Mouse (Mus musculus): ENCODE data around the gene Rgl1. TPM values are rescaled to one million over a fixed set of nuclear protein-coding genes. Genes with fewer than 3 reads are reported as not detected.
"Not testable (repeated sequence)": the region's sequence is repeated elsewhere in the genome, so short reads cannot be mapped to it uniquely, and the experiment has no call there.

Rgl1 gene
- polyA plus RNA-seq, 1 experiment from 2014 or later = 21.2 TPM

DNA sequence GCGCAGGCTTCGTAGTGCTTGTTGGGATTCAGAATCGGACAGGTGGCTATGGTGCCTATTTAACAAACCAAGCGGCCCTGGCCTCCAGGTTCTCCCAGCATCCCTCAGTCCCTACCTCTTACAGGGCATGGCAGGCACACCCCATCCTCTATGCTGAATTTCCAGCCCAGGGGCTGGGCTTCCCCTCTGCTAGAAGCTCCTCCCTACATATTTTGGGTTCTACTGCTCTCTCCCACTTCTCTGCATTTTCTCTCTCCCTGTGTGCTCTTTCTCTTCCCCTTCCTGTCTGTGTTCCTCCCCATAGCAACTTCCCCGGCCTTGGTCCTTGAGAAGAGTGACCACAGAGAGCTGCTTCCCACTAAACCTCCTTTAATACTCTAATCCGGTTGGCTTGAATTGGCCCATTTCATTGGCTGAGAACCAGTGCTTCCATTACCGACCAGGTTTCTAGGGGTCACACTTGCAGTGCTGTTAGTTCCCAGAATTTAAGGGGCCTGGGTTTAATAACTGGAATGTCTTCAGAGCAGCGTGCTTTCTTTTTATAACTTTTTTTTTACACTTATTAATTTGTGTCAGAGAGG lies 30.6 kb upstream of the Rgl1 start:
- no peaks in the 10 kb centered on the region for H3K9me3 ChIP-seq
- H3K4me2 ChIP-seq (replicated peaks) = no peak overlapping the region
- no peak overlapping the region for H3K9ac ChIP-seq (replicated peaks)
- no peaks in the 10 kb centered on the region for H3K27me3 ChIP-seq
- 81% methylated on average over 8 of the region's 8 CpGs for WGBS
- peaks cover 11% of the 10 kb centered on the region for H3K4me1 ChIP-seq
- no peak overlapping the region for H3K4me3 ChIP-seq
- no peak overlapping the region for H3K27ac ChIP-seq (replicated peaks)
- ATAC-seq (replicated peaks) = no peak
- H3K36me3 ChIP-seq = no peaks in the 10 kb centered on the region

- Histone ChIP-seq H3K27me3 (no peaks in the 10 kb centered on the region), H3K9ac (replicated peaks) (no peak overlapping the region), H3K9me3 (no peaks in the 10 kb centered on the region), H3K4me2 (replicated peaks) (no peak overlapping the region), H3K4me3 (no peak overlapping the region), H3K27ac (replicated peaks) (no peak overlapping the region), H3K36me3 (no peaks in the 10 kb centered on the region), H3K4me1 (peaks cover 11% of the 10 kb centered on the region)
- WGBS = 75% methylated on average over 8 of the region's 8 CpGs
- ATAC-seq (replicated peaks) = no peak
Measured at GRCm38 (mm10) chr1:152795688-152796255, 29.6 kb upstream of the Rgl1 start.

- Histone ChIP-seq H3K9ac (replicated peaks) (no peak overlapping the region), H3K4me1 (peaks cover 8% of the 10 kb centered on the region), H3K4me3 (no peak overlapping the region), H3K27me3 (no peaks in the 10 kb centered on the region), H3K9me3 (no peaks in the 10 kb centered on the region), H3K36me3 (no peaks in the 10 kb centered on the region), H3K4me2 (replicated peaks) (no peak overlapping the region), H3K27ac (replicated peaks) (no peak overlapping the region)
- WGBS = 20% methylated on average over 6 of the region's 6 CpGs
- no peak for ATAC-seq (replicated peaks)
Measured at GRCm38 (mm10) chr1:152793495-152794130, 27.5 kb upstream of the Rgl1 start.

DNA sequence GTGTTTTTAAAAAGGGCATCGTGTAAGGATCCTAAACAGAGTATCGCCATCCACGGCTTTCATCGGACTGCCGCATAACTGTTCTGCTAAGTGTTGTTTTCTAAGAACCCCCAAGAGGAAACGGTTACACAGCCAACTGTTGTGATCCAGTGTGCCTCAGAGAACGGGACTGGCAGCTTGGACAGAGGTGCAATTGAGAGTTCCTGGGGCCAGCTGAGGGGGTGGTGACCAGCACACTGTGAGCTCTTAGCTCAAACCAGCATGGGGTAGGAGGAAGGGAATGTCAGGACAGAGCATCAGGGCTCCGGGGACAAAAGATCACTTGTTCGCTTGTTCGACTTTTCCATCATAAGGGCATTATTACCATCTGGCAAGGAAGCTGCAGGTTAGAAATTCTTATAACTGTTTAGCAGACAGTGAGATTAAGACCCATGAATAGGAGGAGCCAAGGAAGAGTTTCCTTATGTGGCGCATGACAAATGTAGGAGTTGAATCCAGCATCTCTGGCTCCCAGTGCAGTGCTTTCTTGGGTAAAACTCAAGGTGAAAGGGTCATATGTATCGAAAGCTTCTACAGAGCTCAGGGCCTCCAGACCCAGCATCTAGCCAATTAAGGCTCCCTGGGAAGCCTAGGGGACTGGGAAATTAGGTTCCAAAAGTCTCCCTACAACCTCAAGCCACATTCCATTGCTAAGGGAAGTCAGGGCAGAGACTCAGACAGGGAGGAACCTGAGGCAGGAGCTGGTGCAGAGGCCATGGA lies 26.8 kb upstream of the Rgl1 start:
- Histone ChIP-seq H3K36me3 (no peaks in the 10 kb centered on the region), H3K9me3 (no peaks in the 10 kb centered on the region), H3K4me3 (no peak overlapping the region), H3K27ac (replicated peaks) (no peak overlapping the region), H3K9ac (replicated peaks) (no peak overlapping the region), H3K4me2 (replicated peaks) (no peak overlapping the region), H3K27me3 (no peaks in the 10 kb centered on the region), H3K4me1 (peaks cover 8% of the 10 kb centered on the region)
- WGBS = 9% methylated on average over 12 of the region's 12 CpGs
- no peak for ATAC-seq (replicated peaks)

GRCm38 (mm10) chr1:152791269-152791668 lies 25.1 kb upstream of the Rgl1 start:
- Histone ChIP-seq H3K9ac (replicated peaks) (no peak overlapping the region), H3K4me3 (no peak overlapping the region), H3K4me2 (replicated peaks) (no peak overlapping the region), H3K9me3 (no peaks in the 10 kb centered on the region), H3K36me3 (no peaks in the 10 kb centered on the region), H3K4me1 (peaks cover 8% of the 10 kb centered on the region), H3K27ac (replicated peaks) (no peak overlapping the region), H3K27me3 (no peaks in the 10 kb centered on the region)
- 27% methylated on average over 4 of the region's 4 CpGs for WGBS
- ATAC-seq (replicated peaks) = no peak

- H3K4me2 ChIP-seq (replicated peaks) = no peak overlapping the region
- 0 out of 2 replicates have a peak, but pooled peaks have one; percentile 29 for ATAC-seq (replicated peaks)
- H3K4me1 ChIP-seq = peaks cover 8% of the 10 kb centered on the region
- no peak overlapping the region for H3K27ac ChIP-seq (replicated peaks)
- H3K36me3 ChIP-seq = no peaks in the 10 kb centered on the region
- WGBS = 33% methylated on average over 6 of the region's 6 CpGs
- no peaks in the 10 kb centered on the region for H3K27me3 ChIP-seq
- no peak overlapping the region for H3K9ac ChIP-seq (replicated peaks)
- no peaks in the 10 kb centered on the region for H3K9me3 ChIP-seq
- H3K4me3 ChIP-seq = no peak overlapping the region
Measured at GRCm38 (mm10) chr1:152790821-152791220, 24.7 kb upstream of the Rgl1 start.

DNA sequence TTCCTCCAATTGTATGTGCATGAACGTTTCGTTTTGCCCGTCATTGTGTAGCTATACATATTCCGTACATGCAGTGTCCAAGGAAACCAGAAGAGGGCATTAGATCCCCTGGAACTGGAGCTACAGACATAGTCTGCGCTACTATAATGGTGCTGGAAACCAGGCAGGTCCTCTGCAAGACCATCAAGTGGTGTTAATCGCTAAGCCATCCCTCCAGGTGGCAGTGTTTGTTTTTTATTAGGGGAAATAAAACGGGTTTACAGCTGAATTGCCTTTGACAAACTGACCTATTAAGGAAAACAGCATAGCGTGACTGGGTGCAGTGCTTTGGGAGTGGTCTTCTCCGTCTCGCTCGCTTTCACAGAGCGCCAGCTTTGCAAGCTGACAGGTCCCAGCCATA lies 24.1 kb upstream of the Rgl1 start:
- Histone ChIP-seq H3K9me3 (no peaks in the 10 kb centered on the region), H3K4me3 (no peak overlapping the region), H3K4me2 (replicated peaks) (no peak overlapping the region), H3K9ac (replicated peaks) (no peak overlapping the region), H3K27ac (replicated peaks) (no peak overlapping the region), H3K27me3 (no peaks in the 10 kb centered on the region), H3K36me3 (no peaks in the 10 kb centered on the region), H3K4me1 (peaks cover 8% of the 10 kb centered on the region)
- no peak for ATAC-seq (replicated peaks)
- WGBS = 35% methylated on average over 12 of the region's 12 CpGs

DNA sequence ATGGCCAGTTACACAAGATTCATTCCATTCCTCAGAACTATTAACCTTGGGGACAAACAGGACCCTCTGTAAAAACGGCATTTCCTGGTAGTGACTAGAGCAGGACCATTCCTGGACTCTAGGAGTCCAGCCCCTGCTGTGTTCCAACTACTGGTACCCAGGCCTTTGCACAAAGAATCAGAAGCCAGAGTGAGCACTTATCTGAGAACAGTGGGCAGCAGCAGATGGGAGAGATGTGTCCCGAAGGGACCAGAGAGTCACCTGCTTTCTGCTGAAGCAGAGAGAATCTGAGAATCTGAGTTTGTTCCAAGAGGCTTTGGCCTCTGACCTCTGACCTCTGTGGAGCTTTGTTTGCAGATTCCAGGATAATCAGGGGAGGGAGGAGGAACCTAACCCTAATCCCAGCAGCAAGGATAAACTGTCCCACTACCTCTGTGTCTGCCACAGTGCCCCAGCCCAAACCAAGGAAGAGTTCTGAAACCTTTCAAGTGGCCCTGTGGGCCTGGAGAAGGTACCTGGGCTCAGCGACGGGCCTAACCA lies 22.0 kb upstream of the Rgl1 start:
- Histone ChIP-seq H3K4me1 (peaks cover 8% of the 10 kb centered on the region), H3K36me3 (no peaks in the 10 kb centered on the region), H3K27ac (replicated peaks) (no peak overlapping the region), H3K4me2 (replicated peaks) (no peak overlapping the region), H3K27me3 (no peaks in the 10 kb centered on the region), H3K4me3 (no peak overlapping the region), H3K9me3 (no peaks in the 10 kb centered on the region), H3K9ac (replicated peaks) (no peak overlapping the region)
- ATAC-seq (replicated peaks) = no peak
- 15% methylated on average over 4 of the region's 4 CpGs for whole genome bisulfite sequencing

DNA sequence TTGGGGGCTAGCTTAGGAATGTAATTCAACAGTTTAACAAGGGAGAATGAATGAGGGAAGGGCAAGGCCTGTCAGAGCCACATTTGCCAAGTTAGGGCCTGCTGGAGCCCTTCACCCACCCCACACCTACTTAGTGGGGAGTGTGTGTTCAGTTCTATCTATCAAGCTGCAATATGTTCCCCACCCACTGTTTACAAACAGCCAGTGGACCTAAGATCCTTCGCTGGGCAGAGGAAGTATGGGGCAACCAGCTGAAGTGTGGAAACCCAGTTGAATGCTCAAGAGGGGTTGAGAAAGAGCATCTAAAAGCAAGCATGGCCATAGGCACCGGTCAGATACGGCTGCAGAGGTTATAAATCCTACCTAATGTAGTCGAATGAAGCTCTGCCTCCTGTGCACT lies 20.8 kb upstream of the Rgl1 start:
- no peak overlapping the region for H3K4me2 ChIP-seq (replicated peaks)
- ATAC-seq (replicated peaks) = no peak
- H3K27me3 ChIP-seq = no peaks in the 10 kb centered on the region
- no peaks in the 10 kb centered on the region for H3K9me3 ChIP-seq
- WGBS = 94% methylated on average over 4 of the region's 4 CpGs
- no peak overlapping the region for H3K9ac ChIP-seq (replicated peaks)
- H3K4me3 ChIP-seq = no peak overlapping the region
- no peak overlapping the region for H3K27ac ChIP-seq (replicated peaks)
- H3K4me1 ChIP-seq = no peaks in the 10 kb centered on the region
- no peaks in the 10 kb centered on the region for H3K36me3 ChIP-seq

- H3K9me3 ChIP-seq; H3K27ac ChIP-seq (replicated peaks): not testable (repeated sequence)
- 89% methylated on average over 3 of the region's 3 CpGs for WGBS
Measured at GRCm38 (mm10) chr1:152785446-152785845, 19.3 kb upstream of the Rgl1 start.

DNA sequence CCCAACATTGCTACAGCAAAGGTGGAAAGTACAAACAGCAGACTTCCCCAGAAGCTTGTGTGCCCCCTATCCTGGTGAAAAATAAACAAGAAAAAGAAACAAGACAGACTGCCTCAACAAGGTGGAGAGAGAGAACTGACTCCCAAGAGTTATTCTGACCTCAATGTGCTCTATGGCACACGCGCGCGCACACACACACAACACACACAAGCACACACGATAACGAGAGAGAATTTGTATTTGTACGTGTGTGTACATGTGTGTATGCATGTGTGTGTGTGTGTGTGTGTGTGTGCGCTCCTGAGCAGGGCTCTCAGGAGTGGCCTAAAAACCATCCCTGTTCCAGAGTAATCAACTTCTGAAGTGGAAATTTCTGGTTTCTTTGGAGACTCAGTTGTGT lies 18.5 kb upstream of the Rgl1 start:
- Histone ChIP-seq H3K9me3 (no peaks in the 10 kb centered on the region), H3K4me1 (no peaks in the 10 kb centered on the region), H3K9ac (replicated peaks) (no peak overlapping the region), H3K27ac (replicated peaks) (no peak overlapping the region), H3K4me2 (replicated peaks) (no peak overlapping the region), H3K27me3 (no peaks in the 10 kb centered on the region), H3K36me3 (no peaks in the 10 kb centered on the region), H3K4me3 (no peak overlapping the region)
- ATAC-seq (replicated peaks) = no peak
- WGBS = 96% methylated on average over 8 of the region's 8 CpGs

More at GRCm38 (mm10) chr1:152785446-152785845, 19.3 kb upstream of the Rgl1 start:
- H3K36me3 ChIP-seq; H3K4me2 ChIP-seq (replicated peaks); H3K27me3 ChIP-seq; ATAC-seq (replicated peaks); H3K4me1 ChIP-seq; H3K9ac ChIP-seq (replicated peaks); H3K4me3 ChIP-seq: not testable (repeated sequence)

Data from forebrain, embryonic 15.5 days (tissue).